Mouse (Mus musculus) urinary bladder, adult 2 months (tissue): ENCODE measurements around the gene Csf1. TPM values are rescaled to one million over a fixed set of nuclear protein-coding genes. Genes with fewer than 3 reads are reported as not detected.

Experiments used
- DNase-seq: peaks from one replicate; pipeline ENCODE4 v3.0.0; 2022; ENCODE audit warnings: low spot score
- polyA plus RNA-seq: library from polyadenylated mRNA; depleted of rRNA; stranded (reverse); fragments of >200 nt; gene quantifications from 2 replicates; pipeline ENCODE4 v1.2.3, GENCODE M21; 2012; rRNA removed

Csf1 gene
- polyA plus RNA-seq = 33.2 and 34.9 TPM in 2 replicates

DNA sequence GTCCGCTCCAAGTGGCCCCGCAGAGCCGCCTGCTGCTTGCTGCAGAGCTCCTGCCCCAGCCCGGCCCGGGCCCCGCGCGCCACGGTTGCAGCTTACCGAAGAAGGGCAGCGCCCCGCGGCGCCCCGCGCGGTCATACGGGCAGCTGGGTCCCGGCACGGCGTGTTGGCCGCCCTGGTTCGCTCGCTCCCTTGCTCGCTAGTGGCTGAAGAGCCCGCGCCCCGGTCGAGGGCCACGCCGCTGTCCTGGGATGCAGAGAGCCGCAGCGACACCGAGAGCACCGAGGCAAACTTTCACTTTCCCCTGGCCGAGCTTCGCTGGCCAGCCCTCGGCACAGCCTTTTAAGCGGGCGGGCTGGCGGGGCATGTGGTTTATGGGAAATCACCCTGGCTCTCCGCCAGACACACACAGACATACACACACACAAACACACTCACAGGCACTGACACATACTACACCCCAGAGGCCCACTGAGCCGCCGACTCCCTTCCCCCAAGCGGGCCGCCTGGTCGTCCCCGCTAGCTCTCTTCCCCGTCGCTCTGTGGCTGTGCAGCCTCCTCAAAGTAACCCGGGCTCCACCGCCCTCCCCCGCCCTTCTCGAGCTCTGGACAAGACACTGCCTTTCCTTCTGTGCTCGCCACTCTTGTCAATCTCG is at the start of gene Csf1:
Gene Csf1, minus strand, starts transcription at position 541 of the 653 bp plus-strand sequence.
- DNase-seq = peak; percentile 76

DNA sequence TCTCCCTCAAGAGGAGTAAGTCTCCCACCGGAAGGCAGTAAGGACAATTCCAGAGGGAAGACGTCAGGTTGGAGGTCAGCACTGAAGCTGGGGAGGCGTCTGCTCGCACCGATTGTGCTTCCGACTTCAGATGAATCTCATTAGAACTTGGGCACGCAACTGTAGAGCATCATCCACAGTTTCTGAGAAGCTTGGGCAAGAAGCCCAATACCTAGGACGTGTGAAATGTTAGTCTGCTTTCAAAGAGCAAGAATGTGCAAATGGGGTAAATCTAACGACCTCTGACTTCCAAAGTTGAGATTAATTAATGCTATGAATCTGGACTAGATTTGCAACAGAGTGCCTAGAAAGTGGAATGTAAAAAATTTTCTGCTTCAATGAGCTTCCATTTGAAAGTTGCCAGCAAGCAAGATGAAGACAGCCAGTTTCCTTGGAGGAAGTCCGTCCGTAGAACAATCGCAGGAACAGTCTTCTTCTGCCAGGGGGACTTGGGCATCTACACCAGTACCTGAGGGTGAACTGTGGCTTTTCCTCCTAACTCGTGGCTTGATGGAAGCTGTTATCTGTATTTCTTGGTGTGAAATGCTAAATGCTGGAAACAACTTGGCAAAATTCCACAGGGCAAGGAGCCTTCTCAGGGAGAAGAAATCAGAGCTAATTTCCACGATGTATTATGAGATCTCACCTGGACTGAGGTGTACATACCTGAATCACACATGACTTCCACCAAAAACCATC is 47.9 kb upstream of the Csf1 start:
- DNase-seq = no peak

DNA sequence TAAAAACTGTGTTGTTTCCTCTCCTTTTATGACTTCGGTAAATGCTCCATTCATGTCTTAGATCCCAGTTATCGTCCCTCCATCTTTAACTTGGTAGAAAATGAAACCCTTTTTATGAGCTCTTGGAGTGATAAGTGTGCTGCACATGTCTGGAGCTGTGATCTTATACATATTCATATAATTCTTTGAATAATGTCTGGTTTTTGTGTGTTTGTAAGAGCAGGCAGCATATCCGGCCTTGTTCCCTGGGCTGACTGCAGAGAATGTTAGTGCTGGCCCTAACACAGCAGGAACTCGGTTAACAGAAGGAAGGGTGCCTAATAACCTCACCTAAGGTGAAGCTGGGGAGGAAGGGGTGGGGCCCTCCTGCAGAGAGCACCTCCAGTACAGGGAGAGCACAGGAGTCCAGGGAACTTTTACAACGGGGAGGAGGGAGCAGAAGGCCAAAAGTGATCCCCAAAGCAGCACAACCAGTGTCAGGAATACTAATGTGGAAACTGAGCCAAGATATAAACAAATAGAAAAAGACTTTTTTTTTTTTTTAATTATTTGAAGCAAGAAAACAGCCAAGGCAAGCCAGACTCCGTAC is 47.2 kb upstream of the Csf1 start:
- no peak for DNase-seq

DNA sequence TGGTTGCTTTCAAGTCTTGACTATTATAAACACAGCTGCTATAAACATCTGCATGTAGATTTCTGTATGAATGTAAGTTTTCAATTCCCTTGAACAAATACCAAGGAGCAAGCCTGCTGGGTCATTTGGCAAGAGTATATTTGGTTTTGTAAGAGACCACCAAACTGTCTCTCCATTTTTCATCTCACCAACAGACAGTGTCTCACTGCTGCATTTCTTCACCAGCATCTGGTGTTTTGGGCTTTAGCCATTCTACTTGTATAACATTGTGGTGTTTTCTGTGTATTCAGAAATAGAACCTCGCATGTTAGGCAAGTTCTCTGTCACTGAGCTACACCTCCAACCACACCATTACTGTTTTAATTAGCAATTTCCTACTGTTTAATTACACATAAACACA is 46.6 kb upstream of the Csf1 start:
- no peak for DNase-seq

DNA sequence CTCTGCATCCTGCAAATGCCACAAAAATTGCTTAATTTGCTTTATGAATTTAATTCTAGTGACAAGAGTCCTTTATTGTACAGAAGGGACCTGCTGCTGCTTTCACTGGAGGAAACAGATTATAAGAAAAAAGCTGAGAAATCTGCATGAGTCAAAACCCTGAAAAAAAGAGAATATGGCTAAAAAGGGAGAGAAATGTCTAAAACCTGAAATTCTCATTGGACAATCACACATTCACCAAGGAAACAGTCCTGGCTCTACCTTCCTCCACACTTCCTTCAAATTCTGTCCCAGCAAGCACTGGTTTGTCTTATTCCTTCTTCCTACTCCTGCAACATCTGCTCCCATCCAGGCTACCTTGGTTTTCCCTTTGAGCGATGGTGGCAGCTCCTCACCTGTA is 44.5 kb upstream of the Csf1 start:
- DNase-seq = no peak

DNA sequence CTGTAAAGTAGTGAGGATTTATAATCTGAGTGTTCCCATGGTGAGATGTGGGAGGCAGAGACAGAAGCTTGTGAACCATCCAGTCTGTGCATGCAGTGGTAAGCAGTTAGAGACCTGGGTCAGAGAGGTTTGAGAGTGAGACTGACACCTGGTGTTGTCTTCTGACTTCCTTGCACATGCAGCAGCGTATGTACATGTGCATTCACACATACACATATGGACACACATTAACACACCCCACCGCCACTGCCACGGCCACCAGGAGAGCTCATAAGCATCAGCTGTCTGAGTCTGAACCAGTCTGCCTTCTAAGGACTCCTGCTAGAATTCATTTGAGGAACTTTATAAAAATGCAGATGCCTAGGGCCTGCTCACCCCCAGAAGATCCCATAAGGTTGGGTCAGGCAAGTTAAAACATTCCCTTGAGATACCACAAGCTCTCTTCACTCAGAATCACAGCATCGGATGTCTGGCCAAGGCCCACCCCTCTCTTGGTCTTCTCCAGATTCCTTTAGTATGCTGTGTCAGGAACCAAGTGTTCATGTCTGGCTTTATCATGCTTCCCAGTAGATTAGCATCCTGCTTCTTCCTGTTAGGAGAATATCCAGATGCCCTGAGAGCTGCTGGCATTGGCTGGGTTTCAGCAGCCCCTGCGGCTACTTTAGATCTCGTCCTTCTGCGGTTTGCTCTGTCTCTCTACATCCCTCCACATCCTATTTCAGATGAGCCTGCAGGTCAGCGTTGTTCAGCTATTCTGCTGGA is 42.1 kb upstream of the Csf1 start:
- DNase-seq = no peak

DNA sequence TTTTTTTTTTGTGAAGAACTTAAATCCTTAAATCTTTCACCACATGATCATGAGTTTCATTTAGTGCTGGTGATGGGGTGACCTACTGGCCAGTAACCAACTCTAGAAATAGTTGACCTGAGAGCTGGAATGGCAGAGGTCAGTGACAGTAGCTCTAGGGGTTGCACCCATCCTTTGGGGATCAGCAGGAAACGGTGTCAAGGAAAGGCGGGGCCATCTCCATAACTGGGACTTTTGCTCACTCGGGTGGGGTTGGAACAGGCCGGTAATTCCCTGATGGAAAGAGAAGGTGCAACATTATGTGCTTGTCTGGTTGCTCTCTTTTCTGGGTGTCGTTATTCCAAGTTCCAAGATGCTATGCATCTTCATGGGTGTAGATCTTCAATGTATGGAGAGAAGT is 38.7 kb upstream of the Csf1 start:
- no peak for DNase-seq

DNA sequence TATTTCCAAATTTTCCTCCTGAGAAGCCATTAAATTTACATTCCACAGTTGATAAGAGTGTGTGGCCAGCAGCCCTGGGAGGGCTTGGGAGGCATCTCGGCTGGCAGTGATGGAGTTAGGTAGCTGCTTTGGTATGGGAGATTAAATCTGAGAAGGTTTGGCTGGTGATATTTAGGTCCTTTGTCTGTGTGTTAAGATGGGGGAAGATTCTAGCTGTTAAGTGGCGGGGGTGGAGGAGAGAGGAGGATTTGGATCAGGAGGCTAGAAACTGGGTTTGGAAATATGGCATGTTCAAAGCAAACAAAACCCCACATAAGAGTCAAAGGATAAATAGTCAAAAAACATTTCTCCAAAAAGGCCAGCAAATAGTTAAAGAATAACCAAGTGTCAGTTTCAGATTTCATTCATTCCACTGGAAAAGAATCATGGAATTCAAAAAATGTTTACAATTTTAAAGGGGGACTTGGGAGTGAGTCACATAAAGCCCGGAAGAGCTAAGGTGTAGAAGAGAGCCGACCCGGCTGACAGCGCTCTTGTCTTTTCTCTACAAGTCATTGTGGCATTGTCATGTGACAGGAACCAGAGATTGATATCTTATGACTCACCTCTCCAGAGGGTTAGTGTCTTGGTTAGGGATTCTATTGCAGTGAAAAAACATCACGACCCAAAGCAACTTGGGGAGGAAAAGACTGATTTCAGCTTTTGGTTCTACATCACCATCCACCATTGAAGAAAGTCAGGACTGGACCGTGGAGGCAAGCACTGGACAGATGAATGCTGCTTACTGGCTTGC is 36.1 kb upstream of the Csf1 start:
- no peak for DNase-seq

DNA sequence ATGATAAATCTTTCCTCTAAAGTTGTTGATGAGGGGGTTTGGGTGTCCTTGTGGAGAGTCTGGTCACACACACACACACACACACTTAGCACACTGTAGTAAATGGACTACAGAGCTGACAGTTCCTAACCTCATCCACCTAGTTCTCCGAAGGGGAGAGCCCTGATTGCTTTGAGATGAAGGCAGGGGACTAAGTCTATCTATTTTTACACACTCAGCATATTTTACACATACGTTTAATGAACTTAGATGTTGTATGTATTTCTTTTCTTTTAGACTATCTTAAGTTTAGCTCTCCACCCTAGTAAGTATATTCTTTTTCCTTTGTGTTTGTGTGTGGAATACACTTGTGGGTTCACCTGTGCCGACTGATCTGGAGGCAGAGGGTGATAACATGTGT is 34.6 kb upstream of the Csf1 start:
- no peak for DNase-seq

DNA sequence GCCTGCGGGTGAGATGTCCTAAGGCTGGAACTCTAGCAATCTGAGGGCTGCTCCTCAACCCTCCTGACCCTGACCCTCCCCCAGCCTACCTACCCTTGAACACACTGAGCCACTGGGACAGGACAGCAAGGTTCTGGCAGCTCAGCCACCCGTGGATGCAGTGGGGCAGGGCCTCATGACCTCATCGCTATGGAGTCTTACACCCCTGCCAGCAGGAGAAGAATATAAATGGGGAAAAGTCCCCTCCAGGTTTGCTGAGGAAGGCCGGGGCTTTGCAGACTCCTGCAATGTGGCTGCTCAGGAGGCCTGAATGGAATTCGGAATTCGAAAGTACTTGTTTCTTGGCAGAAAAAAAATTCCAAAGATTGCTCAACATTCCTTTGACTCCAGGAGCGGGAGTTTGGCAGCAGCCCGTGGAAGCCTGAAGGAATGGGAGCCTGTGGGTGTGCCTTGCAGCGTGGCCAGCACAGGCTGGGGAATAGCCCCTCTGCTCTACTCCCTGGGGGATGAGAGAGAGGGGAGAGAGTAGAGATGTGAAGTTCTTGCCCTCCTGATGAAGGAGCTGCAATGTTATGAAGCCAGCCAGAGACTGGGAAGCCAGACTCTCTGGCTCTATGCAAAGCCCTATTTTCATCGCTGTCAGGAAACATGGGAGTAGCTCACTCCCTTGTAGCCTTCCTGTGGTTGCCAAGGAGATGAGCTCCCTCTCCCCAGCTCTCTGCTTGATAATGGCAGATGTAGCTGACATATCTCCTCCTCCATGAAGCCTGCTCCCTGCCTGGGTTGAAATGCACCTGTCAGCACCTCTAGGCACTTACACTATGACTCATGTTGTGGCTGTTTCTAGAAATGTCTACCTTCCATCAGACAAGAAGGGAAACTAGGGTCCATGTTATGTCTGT is 33.3 kb upstream of the Csf1 start:
- peak; percentile 27 for DNase-seq

DNA sequence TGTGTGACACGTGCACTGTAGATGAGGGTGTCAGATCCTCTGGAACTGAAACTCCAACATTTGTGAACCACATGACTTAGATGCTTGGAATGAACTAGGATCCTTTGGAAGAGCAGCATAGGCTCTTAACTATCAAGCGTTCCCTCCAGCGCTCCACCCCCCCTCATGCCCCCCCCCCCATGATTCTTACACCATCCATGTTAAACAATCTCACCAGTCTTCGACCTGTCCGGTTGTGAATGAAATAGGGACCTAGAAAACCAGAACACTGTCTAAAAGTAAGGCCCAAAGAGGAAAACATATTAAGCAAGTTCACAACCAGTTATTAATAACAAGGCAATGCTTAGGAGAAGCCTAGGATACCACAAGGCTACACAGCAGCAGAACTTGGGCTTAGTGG is 32.5 kb upstream of the Csf1 start:
- no peak for DNase-seq

DNA sequence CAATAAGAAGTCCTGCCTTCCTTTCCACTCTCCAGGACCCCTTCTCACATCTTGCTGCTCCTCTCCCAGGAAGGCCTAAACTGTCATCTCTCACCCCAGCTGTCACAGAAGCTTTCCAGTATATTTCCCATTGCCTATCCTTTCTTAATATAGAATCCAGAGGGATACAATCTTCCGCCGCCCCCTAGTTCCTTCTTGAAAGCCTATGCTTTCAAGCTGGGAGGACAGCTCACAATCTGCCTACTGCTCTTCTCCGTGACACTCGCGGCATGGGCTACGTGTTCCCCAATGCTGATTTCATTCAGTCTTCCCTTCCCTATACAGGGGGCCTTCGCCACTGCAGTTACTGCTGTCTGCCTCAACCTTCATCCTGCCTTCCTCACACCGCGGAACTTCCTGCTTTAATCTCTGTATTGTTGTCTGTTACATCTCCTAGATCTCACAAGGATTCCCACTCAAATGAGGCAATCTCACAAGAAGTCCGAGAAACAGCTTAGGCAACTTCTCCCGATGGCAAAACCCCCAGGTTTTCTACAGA is 30.6 kb upstream of the Csf1 start:
- DNase-seq = no peak

DNA sequence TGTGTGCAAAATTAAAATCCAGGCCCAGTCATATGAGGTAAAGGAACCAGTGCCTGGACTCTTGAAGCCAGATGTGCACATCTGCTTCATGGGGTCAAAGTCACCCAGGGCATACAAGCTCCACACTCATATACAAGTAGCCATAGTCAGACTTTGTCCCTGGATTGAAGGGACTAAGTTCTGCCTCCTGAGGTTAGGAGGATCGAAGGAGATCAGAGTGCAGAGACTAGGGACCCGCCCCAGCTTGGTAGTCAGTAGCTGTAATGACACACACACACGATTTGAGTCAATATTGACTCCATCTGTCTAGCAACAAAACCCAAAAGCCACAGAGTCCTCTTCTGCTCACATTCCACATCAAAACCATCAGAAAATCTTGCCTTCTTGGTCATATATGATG is 30.0 kb upstream of the Csf1 start:
- DNase-seq = no peak

DNA sequence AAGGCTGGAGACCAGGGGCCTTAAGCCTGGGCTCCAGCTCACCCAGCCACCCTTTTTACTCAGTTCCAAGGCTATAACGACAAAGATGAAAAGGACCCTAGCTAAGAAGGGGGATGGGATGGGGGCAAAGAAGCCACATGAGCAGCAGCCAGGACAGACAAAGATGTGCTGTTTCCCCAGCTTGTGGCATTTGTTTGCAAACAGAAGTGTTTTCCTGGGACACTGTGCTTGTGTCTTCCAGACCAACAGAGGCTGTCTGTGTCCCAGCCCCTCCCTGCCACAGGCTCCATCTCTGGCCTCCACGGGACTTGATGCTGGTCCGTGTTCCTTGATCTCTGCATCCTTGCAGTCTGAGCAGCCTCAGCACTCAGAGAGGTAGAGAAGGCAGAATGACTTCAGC is 28.6 kb upstream of the Csf1 start:
- DNase-seq = no peak

DNA sequence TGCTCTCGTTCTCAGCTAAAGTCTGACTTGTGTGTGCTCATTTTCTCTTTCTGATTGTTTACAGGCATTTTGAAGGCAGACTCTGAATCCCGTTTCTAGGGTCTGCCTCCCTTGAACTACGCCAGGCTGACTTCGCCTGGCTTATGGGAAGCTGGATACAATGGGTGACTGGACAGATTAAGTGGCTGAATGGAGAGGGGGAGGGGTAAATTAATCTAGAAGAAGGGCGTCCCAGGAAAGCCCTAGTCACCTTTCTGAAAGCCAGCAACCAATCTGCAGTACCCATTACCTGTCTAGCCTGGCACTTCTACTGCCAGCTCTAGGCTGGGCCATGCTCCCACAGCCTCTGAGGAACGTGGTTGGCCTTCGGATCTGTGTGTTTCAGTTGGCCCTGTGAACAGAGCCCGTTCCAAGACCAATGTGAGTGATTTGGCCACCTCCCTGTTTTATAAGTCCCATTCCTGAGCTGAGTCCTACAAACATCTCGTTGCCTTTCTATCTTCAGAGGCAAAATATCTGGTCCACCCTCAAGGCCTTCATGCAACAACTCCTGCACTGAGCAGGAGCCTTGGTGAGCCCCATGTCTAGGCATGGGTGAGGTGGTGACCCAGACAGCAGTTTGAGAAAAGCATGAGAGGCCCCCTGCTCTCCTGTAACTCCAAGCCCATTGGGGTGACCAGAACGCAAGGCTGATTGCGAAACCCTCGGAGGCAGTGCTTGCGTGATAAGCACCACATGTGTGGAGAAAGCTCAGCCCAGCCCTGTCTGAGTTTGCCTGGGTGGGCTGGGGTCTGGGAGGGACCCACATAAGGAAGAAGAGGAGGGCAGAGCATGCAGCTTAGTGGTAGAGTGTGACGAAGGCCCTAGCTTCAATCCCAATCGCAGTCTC is 27.6 kb upstream of the Csf1 start:
- no peak for DNase-seq

DNA sequence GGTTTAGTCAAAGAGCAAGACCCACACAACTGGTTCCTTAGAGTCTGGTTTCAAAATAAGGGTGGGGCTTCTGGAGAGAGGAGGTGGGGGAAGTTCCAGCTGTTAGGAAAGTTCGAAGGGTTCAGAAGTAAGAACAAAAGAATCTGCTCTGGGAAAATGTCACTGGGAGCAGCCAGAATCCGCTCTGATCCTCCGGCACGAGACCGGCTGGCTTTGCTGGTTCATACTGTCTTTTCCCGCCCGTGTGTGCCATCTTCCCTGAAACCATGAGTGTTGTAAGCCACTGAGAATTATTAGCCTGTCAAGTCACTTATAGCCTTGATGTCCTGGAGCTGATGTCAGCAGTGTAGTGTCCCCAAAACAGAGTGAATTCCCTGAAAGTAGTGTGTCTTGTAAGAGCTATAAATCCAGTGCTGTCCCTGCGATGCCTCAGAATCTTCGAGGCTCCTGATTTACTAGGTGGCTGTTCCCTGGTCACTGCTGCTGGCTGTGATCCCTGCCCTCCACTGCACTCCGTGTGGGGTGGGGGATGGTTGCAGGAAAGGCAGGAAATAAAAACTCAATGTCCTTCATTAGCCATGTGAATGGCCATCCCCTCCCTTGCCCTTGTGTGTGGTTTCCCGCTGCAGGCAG is 26.8 kb upstream of the Csf1 start:
- DNase-seq = no peak

DNA sequence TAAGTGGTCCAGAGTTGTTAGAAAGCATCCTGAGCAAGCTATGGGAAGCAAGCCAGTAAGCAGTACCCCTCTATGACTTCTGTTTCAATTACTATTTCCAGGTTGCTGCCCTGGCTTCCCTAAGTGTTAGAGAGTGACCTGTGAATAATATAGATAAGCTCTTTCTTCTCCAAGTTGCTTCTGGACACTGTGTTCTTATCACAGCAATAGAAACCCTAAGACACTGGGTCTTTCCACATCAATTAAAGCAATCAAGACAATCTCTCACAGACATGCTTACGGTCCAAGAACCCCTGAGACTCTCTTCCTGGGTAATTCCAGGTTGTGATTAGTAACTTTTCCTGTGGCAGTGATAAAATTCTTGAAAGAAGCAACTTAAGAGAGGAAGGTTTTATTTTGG is 26.1 kb upstream of the Csf1 start:
- DNase-seq = no peak

DNA sequence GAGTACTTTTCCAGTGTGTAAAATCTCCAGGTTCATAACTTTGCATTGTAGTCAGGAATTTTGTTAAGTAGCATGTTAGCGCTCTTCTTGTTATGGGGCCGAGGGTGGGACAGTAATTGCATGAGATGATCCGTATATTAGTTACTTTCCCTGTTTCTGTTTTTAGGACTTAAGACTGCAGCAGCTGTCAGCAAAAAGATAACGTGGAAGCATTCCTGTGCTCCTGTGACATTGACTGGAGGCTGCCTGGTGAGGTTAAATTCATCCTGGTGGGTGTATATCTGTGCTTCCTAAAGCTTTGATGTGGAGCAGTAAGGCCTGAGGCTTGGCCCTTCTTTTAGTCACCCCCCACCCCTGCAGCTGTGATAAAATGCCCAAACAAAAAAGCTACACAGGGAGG is 25.3 kb upstream of the Csf1 start:
- no peak for DNase-seq

DNA sequence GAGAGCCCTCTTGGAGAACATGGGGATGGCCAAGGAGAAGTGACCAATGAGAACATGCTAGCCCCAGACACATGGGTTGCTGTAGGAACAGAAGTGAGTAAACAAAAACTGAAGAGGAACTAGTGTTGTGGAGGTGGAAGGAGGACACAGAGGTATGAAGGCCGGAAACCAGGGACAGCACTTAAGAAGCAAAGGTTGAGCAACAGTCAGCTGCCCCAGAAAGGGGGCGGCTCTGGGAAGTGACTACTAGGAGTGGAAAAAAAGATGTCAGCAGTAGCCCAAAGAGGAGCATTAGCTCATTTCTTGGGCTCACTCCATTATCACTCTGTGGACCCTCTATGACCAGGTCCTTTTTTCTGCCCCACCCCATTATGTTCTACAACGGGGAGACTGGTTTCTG is 23.0 kb upstream of the Csf1 start:
- no peak for DNase-seq
